Mouse (Mus musculus): ENCODE results near the gene Mmp25. TPM values are rescaled to one million over a fixed set of nuclear protein-coding genes. Genes with fewer than 3 reads are reported as not detected.

Mmp25 gene
- polyA plus RNA-seq (2016; fragmentation: Nextera tagmentation; extraction: Ambion mirVana), result 1.9 and 2.3 TPM in 2 replicates

DNA sequence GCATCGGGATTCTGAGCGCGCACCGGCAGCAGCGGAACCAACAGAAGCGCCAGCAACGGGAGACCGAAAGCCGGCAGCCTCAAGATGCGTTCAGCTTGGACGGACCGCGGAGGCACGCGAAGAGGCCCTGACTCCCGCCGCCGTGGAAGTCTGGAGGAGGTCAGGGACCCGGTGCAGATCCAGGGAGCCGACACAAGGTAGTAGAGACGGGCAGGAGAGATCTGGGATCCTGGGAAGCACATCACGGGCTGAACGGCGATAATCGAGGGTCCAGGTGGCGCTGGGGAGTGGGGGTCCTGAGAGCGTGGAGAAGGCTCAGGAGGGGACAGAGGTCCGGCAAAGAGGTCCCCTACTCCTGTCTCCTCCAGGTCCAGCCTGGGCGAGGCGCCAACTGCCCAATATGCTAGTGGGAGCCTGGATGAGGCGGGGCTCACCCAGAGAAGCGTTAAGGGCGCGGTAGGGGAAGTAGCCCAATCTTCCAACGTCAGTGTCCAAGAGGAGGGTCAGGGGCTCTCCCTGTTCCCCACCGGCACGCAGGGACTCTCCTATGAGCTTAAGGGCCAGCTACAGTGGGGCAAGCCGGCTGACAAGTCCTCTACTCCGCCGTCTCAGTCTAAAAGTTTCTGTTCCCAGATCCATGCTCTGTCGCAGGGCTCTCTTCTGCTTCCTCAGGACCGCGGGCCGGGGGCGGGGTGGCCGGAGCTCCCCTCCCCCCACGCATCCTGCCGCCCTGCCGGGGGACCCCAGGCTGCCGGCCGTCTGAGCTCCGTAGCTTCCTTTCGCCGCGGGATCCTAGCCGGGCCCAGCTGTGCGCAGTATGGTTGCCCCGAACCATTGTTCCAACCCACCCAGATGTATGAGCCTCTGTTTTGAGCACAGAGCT is at the start of gene Mmp25:
Gene Mmp25, minus strand, starts transcription at position 665 of the 883 bp plus-strand sequence.
- peak within 1 kb of the TSS; percentile 55 for H3K9ac ChIP-seq
- no peaks in the 10 kb centered on the region for H3K36me3 ChIP-seq
- WGBS, result under 1% methylated on average over 58 of the region's 58 CpGs
- H3K9me3 ChIP-seq (replicated peaks), result no peaks in the 10 kb centered on the region
- H3K4me2 ChIP-seq (replicated peaks), result peak within 1 kb of the TSS; percentile 65
- no peak within 1 kb of the TSS for H3K27ac ChIP-seq
- peak within 1 kb of the TSS; percentile 37 for H3K4me3 ChIP-seq
- peaks cover 34% of the 10 kb centered on the region for H3K27me3 ChIP-seq
- peak; percentile 56; the same call in 1 of the 2 replicates for ATAC-seq (ENCODE audit: low FRiP score)
- peaks cover 12% of the 10 kb centered on the region for H3K4me1 ChIP-seq

DNA sequence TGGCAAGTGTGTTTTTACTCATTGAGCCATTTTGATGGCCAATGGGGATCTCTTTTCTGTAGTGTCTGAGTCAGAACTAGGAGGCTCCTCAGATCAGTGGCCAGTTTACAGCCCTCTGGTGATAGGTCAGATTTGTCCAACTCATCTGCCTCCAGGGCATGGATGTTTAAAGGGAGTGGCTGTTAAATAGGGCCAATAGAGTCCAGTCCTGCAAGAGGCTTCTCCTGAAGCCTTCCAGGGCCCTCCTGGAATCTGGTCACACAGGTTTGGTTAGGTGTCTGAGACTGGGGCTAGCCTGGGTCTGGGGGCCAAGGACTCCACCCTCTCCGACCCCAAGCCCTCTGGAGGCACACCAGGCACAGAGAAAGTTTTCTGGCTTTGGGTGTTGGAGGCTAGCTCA is 49.4 kb upstream of the Mmp25 start:
- Histone ChIP-seq H3K9ac (no peak overlapping the region), H3K4me2 (replicated peaks) (no peak overlapping the region), H3K9me3 (replicated peaks) (no peaks in the 10 kb centered on the region), H3K27ac (no peak overlapping the region), H3K36me3 (no peaks in the 10 kb centered on the region), H3K4me1 (peaks cover 6% of the 10 kb centered on the region; the same call in 1 of the 2 replicates), H3K4me3 (no peak overlapping the region), H3K27me3 (peaks cover 32% of the 10 kb centered on the region)
- 88% methylated on average over 1 of the region's 1 CpGs for WGBS
- no peak for ATAC-seq (ENCODE audit: low FRiP score)

DNA sequence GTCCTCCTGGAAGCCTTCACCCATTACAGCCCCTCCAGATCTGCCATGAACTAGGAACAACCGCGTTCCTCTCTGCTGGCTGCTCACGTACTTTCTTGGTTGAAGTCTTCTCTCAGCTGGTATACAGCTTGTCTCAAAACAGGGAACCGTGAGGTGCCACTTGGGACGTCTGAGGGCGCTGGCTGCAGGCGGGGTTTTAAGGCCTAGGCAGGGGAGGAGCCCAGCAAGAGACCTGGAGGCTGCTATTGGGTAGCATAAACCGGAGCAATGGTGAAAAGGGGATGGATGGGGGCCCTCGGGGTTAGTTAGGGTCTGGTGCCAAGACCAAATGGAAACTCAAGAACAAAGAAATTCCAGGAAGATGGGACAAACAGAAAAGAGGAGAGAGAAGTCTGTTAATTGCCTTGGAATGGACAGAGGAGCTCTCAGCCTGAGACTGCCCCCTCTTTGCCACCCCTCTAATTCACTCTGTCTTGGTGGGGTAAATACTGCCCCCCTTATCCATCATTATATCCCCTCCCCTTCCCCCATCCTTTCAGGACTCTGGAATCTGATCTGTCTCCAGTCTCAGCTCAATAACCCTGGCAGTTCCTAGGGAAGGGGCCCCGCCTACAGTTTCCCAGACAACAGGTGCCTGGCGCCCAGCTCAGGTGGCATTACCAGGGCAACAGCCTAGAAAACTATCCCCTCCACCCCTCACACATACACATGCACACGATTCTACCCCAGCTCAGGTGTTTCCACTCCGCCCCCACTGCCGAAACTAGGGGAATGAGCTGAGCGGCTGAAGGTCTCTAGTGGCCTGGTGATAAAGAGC is 39.0 kb upstream of the Mmp25 start, which contains the start of gene Cldn9:
Gene Cldn9, minus strand, starts transcription at position 171 of the 817 bp plus-strand sequence.
- H3K9ac ChIP-seq, result peak within 1 kb of the TSS; percentile 15; the same call in 1 of the 2 replicates
- no peaks in the 10 kb centered on the region for H3K36me3 ChIP-seq
- H3K4me3 ChIP-seq, result peak within 1 kb of the TSS; percentile 16
- no peaks in the 10 kb centered on the region for H3K9me3 ChIP-seq (replicated peaks)
- 11% methylated on average over 15 of the region's 15 CpGs for WGBS
- peak; percentile 51 for ATAC-seq (ENCODE audit: low FRiP score)
- H3K4me2 ChIP-seq (replicated peaks), result peak within 1 kb of the TSS; percentile 26; the same call in 1 of the 2 replicates
- H3K27ac ChIP-seq, result no peak within 1 kb of the TSS
- H3K27me3 ChIP-seq, result peaks cover 57% of the 10 kb centered on the region
- peaks cover 22% of the 10 kb centered on the region for H3K4me1 ChIP-seq

DNA sequence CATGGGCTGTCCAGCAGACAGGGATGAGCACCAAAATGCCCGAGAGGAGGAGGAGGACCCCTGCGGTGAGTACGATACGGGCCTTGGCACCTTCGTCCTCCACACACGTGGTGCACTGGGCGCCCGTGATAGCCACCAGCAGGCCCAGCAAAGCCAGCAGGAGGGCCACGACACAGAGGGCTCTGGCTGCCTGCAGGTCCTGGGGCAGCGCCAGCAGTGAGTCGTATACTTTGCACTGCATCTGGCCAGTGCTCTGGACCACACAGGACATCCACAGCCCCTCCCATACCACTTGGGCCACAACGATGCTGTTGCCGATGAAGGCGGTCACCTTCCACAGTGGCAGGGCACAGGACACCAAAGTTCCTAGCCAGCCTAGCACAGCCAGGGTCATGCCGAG is 38.1 kb upstream of the Mmp25 start:
- Histone ChIP-seq H3K9ac (no peak overlapping the region; the same call in 1 of the 2 replicates), H3K4me3 (peak overlapping the region; percentile 16), H3K27me3 (peaks cover 65% of the 10 kb centered on the region), H3K4me1 (peaks cover 22% of the 10 kb centered on the region), H3K4me2 (replicated peaks) (peak overlapping the region; percentile 26; the same call in 1 of the 2 replicates), H3K27ac (no peak overlapping the region), H3K36me3 (no peaks in the 10 kb centered on the region), H3K9me3 (replicated peaks) (no peaks in the 10 kb centered on the region)
- no peak; the same call in 1 of the 2 replicates for ATAC-seq (ENCODE audit: low FRiP score)
- 27% methylated on average over 15 of the region's 15 CpGs for WGBS

DNA sequence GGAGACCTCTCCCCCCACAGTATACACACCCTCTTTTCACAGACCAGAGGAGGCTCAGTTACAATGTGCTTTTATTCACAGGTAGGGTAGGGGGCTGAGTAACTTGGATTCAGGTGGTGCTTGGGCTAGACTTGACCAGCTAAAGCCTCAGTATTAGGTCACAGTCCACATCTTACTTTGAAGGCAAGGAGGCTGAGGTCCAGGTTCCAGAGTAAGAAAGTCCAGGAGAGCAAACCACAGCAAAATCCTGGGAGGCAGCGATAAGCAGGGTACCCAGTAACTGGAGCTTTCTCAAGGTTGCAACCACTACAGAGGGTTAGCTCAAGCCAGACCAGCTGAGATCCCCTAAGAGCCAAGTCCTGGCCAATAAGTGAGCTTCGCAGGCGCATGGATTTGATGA is 37.5 kb upstream of the Mmp25 start:
- Histone ChIP-seq H3K9ac (no peak overlapping the region), H3K9me3 (replicated peaks) (no peaks in the 10 kb centered on the region), H3K4me3 (peak overlapping the region; percentile 16), H3K27ac (no peak overlapping the region), H3K4me1 (peaks cover 22% of the 10 kb centered on the region), H3K4me2 (replicated peaks) (no peak overlapping the region; the same call in 1 of the 2 replicates), H3K36me3 (no peaks in the 10 kb centered on the region), H3K27me3 (peaks cover 70% of the 10 kb centered on the region)
- WGBS, result 61% methylated on average over 3 of the region's 3 CpGs
- ATAC-seq (ENCODE audit: low FRiP score), result no peak

DNA sequence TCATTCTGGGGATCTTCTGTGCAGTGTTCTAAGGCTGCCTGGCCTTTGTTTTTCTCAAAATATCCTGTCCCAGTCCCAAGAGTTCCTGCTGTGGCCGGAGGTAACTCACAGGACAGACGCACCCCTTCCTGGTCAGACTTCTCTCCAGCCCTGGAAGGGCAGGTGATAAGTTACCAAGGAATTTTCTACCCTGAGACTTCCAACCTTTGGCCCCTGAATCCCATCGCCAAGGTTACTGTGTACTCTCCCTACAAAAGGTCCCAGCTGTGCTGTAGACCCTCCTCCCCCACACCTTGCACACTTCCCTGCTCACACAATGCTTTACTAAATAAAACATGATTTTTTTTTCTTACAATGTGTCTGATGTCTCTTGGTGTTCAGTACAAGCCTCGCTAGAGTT is 37.0 kb upstream of the Mmp25 start:
- Histone ChIP-seq H3K4me1 (peaks cover 22% of the 10 kb centered on the region), H3K4me3 (0 out of 2 replicates have a peak overlapping the region, but pooled peaks have one; percentile 3), H3K27me3 (peaks cover 71% of the 10 kb centered on the region), H3K36me3 (no peaks in the 10 kb centered on the region), H3K4me2 (replicated peaks) (no peak overlapping the region; the same call in 1 of the 2 replicates), H3K9me3 (replicated peaks) (no peaks in the 10 kb centered on the region), H3K9ac (no peak overlapping the region), H3K27ac (no peak overlapping the region)
- WGBS, result 60% methylated on average over 4 of the region's 4 CpGs
- ATAC-seq (ENCODE audit: low FRiP score), result no peak

DNA sequence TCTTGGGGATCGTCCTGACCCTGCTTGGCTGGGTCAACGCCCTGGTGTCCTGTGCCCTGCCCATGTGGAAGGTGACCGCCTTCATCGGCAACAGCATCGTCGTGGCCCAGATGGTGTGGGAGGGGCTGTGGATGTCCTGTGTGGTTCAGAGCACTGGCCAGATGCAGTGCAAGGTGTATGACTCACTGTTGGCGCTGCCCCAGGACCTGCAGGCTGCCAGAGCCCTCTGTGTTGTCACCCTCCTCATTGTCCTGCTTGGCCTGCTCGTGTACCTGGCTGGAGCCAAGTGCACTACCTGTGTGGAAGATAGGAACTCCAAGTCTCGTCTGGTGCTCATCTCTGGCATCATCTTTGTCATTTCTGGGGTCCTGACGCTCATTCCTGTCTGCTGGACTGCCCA is 36.0 kb upstream of the Mmp25 start:
- 78% methylated on average over 10 of the region's 10 CpGs for WGBS
- peak overlapping the region; percentile 16; the same call in 1 of the 2 replicates for H3K4me3 ChIP-seq
- H3K4me2 ChIP-seq (replicated peaks), result 0 out of 2 replicates have a peak overlapping the region, but pooled peaks have one; percentile 19
- H3K27ac ChIP-seq, result no peak overlapping the region
- no peaks in the 10 kb centered on the region for H3K36me3 ChIP-seq
- no peaks in the 10 kb centered on the region for H3K9me3 ChIP-seq (replicated peaks)
- peaks cover 80% of the 10 kb centered on the region for H3K27me3 ChIP-seq
- H3K4me1 ChIP-seq, result peaks cover 31% of the 10 kb centered on the region
- no peak for ATAC-seq (ENCODE audit: low FRiP score)
- H3K9ac ChIP-seq, result no peak overlapping the region

DNA sequence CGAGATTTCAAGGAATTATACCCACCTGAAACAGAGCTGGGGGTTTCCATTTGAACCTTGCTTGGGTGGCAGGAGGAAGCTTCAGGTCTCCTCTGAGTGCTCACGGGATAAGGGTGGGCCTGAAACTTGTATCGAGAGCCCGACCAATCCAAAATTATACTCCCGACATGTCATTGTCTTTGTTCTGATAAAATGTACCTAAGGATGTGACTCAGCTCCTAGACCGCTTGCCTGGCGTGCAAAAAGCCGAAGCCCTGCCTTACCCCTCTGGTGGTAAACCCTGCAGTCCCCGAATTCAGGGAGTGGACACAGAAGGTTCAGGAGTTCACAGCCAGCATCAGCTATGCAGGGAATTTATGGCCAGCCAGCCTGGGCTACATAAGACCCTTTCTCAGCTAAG is 35.3 kb upstream of the Mmp25 start:
- H3K27ac ChIP-seq, result no peak overlapping the region
- no peaks in the 10 kb centered on the region for H3K36me3 ChIP-seq
- peak overlapping the region; percentile 16; the same call in 1 of the 2 replicates for H3K4me3 ChIP-seq
- WGBS, result 80% methylated on average over 9 of the region's 9 CpGs
- H3K27me3 ChIP-seq, result peaks cover 88% of the 10 kb centered on the region
- H3K9ac ChIP-seq, result no peak overlapping the region
- no peak for ATAC-seq (ENCODE audit: low FRiP score)
- H3K4me1 ChIP-seq, result peaks cover 38% of the 10 kb centered on the region
- H3K4me2 ChIP-seq (replicated peaks), result peak overlapping the region; percentile 19; the same call in 1 of the 2 replicates
- H3K9me3 ChIP-seq (replicated peaks), result no peaks in the 10 kb centered on the region

DNA sequence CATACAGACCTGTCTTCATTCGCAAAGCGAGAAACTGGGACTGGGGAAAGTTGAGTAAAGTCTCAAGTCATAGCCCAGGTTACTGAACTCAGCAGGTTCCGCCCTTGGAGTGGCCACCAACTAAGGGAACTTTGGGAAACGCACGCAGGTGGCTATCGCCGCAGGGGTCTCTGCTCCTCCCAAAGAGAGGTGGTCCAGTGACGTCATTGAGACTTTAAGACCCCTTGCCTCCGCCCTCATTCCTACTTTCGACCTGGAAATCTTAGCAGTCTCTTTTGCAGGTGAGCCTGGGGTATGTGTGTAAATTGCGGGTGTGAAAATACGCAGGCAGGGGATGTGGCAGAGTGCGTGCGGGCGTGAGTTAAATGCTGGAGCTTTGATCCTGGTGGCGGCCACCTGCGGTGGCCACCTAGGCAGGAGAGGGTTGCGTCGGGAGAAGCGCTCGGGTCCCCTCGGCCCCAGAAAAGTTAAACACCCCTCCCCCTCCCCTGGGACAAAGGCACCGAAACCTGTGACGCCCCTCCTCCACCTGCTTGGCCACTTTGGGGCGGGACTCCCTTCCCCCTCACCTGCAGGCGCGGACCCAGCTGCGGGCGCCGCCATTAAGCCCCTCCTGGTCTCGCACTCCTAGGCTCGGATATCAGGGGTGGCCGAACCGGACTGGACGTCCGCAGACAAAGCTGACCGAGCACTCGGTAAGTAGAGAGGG is 34.2 kb upstream of the Mmp25 start, which contains the start of gene Cldn6:
Gene Cldn6, plus strand, starts transcription at position 123 of the 709 bp plus-strand sequence.
- Histone ChIP-seq H3K4me2 (replicated peaks) (peak within 1 kb of the TSS; percentile 19), H3K9me3 (replicated peaks) (no peaks in the 10 kb centered on the region), H3K27ac (no peak within 1 kb of the TSS), H3K9ac (no peak within 1 kb of the TSS), H3K4me3 (peak within 1 kb of the TSS; percentile 16), H3K4me1 (peaks cover 40% of the 10 kb centered on the region), H3K27me3 (peaks cover 94% of the 10 kb centered on the region), H3K36me3 (no peaks in the 10 kb centered on the region)
- WGBS, result 1% methylated on average over 37 of the region's 38 CpGs
- ATAC-seq (ENCODE audit: low FRiP score), result no peak

DNA sequence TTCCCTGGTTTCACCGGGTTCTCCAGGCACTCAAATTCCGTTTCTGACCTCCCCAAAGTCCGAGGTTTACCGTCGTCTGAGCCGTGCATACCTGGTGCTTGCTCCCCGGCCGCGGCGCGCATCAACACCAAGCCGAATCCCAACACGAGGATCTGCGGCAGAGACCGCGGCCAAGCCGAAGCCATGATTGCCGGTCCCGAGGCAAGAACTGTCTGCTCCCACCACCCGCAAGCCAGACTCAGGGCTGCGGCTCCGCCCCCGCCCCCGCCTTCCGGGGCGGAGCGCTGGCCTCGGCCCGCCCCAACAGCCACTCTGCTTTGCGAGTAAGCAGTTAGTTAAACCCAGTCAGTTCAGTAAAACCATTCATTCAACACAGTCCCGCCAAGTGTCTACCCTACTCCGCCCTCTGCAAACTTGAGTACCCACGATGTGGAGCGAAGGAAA is 32.2 kb upstream of the Mmp25 start, which contains the start of gene Tnfrsf12a:
Gene Tnfrsf12a, minus strand, starts transcription at position 233 of the 444 bp plus-strand sequence.
- Histone ChIP-seq H3K9me3 (replicated peaks) (no peaks in the 10 kb centered on the region), H3K4me3 (peak within 1 kb of the TSS; percentile 35), H3K9ac (peak within 1 kb of the TSS; percentile 54), H3K4me1 (peaks cover 36% of the 10 kb centered on the region), H3K27me3 (peaks cover 73% of the 10 kb centered on the region), H3K27ac (no peak within 1 kb of the TSS), H3K36me3 (no peaks in the 10 kb centered on the region), H3K4me2 (replicated peaks) (peak within 1 kb of the TSS; percentile 91)
- WGBS, result under 1% methylated on average over 34 of the region's 34 CpGs
- ATAC-seq (ENCODE audit: low FRiP score), result no peak; the same call in 1 of the 2 replicates

DNA sequence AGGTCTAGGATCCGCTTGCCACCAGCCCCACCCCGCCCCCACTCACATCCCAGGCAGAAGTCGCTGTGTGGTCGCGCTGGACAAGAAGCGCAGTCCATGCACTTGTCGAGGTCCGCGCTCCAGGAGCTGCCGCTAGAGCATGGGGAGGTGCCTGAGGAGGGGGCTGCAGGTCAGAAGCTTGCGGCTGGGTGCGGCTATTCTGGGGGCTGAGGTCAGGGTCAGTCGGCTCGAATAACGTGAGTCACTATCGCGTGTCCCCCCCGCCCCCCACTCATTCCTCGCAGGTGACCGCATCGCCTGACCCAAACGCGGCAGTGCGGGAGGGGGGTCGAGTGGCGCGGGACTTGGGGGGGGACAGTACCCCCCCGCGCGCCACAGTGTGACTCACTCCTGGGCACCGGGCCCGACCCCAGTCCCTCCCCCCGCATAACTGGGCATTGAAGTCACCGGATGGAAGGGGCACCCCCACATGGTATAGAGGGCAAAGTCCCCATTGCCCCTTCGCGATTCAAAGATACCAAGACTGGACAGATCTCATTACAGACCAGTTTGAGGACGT is 31.5 kb upstream of the Mmp25 start:
- peak overlapping the region; percentile 54 for H3K9ac ChIP-seq
- H3K36me3 ChIP-seq, result no peaks in the 10 kb centered on the region
- peaks cover 36% of the 10 kb centered on the region for H3K4me1 ChIP-seq
- H3K9me3 ChIP-seq (replicated peaks), result no peaks in the 10 kb centered on the region
- no peak for ATAC-seq (ENCODE audit: low FRiP score)
- peak overlapping the region; percentile 35 for H3K4me3 ChIP-seq
- H3K27ac ChIP-seq, result no peak overlapping the region
- peak overlapping the region; percentile 91 for H3K4me2 ChIP-seq (replicated peaks)
- under 1% methylated on average over 36 of the region's 37 CpGs for WGBS
- H3K27me3 ChIP-seq, result peaks cover 66% of the 10 kb centered on the region

Measured in hindbrain, embryonic 12.5 days (tissue).